Mouse (Mus musculus) ovary, adult 18-20 months (tissue): ENCODE measurements around the gene Msh3.

Source experiments
- DNase-seq: peaks from one replicate; pipeline ENCODE4 v3.0.0; 2022; ENCODE audit warnings: low spot score, mixed read lengths

The Msh3 gene

DNA sequence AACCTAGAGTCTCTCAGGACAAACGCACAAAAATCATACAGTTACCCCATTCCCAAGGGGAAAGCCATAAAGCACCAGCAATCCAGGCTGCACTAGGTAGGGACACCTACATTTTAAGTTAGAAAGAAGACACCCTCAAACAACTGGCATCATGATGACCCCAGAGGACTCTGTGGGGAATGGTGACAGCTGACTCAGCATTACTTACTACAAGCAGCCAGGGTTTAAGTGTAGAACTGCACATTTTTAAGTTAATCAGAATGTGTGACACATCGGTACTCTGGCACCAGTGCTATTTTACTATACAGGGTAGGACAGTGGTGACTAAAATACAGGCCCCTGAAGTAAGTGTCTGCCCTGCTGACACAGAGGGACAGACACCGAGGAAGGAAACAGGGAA lies 24.2 kb downstream of the Msh3 start:
- DNase-seq = no peak

DNA sequence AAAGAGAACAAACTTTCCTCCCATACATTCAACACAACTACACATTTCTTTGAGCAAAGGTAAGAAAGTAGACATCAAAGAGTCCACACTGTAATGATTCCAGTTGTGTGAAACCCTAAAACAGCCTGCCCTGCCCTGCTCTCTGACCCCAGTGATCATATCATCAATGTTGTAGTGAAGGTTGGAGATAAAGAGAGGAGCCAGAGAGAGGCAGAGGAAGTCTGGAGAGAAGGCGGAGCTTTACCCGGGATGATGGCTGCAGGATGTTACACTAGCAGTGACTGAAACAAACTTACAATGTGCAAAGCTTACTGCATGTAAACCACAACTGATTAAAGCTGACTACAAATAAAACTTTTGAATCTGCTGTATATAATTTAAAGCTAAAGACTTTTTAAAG lies 26.8 kb downstream of the Msh3 start:
- DNase-seq = no peak

GRCm38 (mm10) chr13:92326030-92326429 lies 28.8 kb downstream of the Msh3 start:
- no peak for DNase-seq

- no peak for DNase-seq
Measured at GRCm38 (mm10) chr13:92320770-92321169, 34.0 kb downstream of the Msh3 start.

- no peak for DNase-seq
Measured at GRCm38 (mm10) chr13:92314613-92315012, 40.2 kb downstream of the Msh3 start.

- DNase-seq = no peak
Measured at GRCm38 (mm10) chr13:92305680-92306079, 49.1 kb downstream of the Msh3 start, which contains the start of gene Gm20379. Gene Gm20379 (plus strand): TSS chr13:92305980.

DNA sequence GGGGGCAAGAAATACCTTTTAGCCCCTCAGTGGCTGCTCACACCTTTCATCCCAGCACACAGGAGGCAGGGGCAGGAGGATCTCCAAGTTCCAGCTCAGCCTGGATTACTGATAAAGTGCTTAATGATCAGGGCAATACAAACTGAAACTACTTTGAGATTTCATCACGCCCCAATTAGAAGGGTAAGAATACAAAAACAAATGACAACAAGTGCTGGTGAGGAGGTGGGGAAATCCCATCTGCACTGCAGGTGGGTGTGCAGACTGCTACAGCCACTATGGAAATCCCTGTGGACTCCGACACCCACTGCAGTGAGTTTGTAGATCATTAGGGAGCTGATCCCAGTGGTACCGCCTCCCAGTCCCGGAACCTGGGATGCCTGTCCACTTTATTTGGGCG lies 50.5 kb downstream of the Msh3 start:
- no peak for DNase-seq

DNA sequence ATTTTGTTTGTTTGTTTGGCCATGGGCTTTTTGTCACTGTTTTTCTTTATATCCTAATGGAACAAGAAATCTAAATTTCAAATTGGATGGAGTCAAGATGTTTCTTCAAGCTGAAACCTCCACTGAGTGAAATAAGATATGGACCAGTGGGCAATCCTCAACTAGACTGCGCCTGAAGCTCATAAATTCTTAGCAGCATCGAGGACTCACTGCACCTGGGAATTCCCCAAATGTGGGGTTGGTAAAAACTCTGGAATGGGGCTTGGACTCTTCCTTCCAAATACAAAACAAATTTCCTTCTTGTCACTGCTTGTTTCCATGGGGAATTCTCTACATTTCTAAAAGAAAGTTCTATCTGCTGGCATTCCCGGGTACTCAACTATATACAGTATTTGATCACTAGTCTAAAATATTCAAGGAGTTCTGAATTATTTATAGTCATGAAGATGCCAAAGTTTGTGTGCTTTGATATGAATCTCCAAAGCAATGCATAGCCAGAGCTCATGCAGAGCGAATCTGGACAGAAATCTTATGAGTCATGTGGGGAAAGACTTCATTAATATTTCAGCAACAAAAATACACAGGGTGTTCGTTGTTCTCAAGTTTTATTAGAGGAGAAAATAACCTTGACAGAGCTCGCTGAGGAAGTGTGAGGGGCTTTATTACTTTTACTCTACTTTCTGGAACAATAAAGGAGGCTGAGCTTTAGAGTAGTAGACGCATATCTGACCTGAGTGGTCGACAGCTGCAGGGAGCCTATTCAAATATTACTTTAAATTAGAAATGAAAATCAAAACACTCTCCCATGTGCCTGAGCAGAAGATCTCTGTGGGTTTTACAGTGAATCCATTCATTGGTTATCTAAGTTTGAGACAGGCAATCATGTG lies 51.5 kb downstream of the Msh3 start:
- no peak for DNase-seq

GRCm38 (mm10) chr13:92302466-92302865 lies 52.3 kb downstream of the Msh3 start:
- DNase-seq = no peak

DNA sequence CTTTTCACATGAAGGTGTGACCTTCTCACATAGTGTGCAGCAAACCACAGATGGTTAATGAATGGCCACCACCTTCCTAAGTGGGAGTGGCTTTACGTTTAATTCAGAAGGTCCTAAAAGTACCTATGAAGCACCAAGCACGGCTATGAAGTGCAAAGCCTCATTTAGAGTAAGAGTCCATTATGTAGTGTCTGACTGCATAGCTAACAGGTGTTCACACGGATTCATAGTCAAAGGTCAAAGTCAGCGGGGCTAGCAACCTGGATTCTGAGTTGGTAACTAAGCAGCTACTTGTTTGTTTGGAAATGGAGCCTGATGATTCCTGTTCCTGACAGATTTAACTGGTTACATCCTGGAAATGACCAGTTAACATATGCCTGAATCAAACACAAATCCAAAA lies 53.0 kb downstream of the Msh3 start:
- DNase-seq = no peak

- DNase-seq = no peak
Measured at GRCm38 (mm10) chr13:92299522-92299921, 55.3 kb downstream of the Msh3 start.

DNA sequence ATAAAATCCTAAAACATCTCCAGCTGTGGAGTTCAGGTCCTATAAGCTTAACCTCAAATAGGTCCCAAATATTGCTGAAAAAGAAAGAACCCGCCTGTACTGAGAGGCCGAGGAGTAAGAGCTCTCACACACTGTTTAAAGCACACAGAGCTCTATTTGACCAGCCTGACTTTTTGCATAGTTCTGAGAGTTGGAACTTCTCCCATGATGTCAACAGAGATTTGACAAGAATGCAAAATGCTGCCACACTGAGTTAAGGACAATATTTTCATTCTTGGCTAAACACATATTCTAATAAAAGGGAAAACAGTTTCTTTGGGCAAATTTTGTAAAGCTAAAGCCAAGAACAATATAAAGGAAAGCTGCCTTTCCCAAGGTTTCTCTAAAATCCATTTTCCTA lies 57.8 kb downstream of the Msh3 start:
- DNase-seq = no peak

GRCm38 (mm10) chr13:92296490-92296889 lies 58.3 kb downstream of the Msh3 start:
- DNase-seq = no peak

DNA sequence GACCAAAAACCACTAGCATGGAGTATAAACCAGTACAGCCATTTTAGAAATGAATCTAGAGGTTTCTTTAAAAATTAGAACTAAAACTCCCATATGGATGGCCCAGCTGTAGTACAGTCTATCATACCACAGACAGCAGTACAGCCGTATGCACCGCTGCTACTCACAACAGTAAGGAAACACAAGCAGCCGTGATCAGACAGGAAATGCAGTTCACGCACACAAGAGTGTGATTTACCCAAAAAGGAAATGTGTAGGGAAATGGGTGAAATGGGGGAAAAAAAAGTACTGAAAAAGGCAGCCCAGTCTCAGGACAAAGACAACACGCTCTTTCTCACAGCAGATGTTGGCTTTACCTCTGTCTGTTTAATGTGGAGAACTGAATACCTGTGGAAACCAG lies 60.9 kb downstream of the Msh3 start:
- DNase-seq = no peak

GRCm38 (mm10) chr13:92291605-92292004 lies 63.2 kb downstream of the Msh3 start:
- no peak for DNase-seq

DNA sequence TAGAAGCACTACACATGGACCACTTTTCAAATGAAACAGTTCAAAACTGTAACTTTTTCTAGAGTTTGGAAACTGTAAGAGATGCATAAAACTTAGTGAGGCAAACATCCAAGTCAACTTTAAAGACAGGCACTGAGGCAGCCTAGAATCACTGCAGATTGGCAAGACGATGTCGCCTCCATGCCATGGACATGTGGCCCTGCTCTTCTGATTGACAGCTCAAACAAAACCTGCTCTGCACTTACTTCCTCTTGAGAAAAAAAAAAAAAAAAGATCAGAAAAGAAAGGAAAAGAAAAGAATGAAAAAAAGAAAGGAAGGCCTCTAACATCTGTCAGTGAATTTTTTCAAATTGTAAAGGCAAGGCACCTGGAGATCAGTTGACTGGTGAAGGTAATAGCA lies 77.8 kb downstream of the Msh3 start:
- no peak for DNase-seq

- no peak for DNase-seq
Measured at GRCm38 (mm10) chr13:92275292-92275691, 79.5 kb downstream of the Msh3 start.

DNA sequence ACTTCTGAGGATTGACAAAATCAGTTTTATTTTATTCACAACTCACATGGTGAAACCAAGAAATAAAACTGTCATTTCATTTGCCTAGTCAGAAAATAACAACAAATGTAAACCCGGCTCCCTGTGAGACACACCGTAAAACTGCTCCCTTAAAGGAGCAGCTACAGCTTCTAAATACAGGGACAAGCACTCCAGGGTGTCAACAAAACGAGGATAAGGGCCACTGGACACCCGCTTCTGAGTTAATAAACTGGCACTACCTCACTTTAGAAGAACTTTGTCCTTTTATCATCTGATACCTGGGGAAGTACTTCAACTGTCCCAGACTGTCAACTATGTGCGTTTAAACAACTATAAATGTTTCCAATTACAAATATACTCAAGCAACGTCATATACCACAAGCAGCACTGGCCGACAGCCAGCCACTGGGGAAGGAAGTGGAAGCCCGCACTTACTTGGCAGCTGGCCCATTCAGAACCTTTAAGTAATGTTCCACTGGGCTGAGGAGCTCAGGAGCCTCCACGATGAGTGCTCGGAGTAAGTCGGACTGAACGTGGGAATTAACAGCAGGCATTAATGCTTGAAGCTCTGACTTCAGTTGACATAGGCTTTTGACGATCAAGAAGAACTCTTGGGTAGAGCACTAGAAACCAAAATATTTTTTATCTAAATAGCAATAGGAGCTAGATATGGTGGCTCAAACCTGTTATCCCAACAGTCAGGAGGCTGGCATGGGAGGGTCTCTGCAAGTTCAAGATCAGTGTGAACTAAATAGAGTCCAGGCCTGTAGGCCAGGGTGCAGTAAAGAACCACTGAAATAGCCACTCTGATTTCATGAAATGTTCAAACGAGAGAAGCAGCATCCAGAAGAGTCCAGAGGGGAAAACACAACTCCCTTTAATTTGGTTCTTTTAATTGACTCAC lies 80.3 kb downstream of the Msh3 start:
- peak; percentile 4 for DNase-seq

DNA sequence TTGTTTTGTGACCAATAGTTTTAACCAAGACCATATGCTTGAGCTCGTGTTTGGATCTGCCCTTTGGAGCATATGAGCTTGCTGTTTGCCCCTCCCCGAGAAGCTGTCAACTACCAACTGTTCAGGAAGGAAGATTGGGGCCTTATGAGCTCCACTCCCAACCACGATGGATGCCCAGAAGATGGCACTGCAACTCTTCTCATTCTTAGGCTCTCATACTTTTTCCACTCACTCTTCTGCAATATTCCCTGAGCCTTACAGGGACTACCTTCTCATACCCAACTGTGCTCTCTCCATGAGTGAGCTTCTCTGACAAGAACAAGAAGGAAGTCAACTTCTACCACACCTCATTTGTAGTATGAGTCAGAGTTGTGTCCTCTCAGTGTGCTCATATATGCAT lies 87.7 kb downstream of the Msh3 start:
- DNase-seq = no peak

DNA sequence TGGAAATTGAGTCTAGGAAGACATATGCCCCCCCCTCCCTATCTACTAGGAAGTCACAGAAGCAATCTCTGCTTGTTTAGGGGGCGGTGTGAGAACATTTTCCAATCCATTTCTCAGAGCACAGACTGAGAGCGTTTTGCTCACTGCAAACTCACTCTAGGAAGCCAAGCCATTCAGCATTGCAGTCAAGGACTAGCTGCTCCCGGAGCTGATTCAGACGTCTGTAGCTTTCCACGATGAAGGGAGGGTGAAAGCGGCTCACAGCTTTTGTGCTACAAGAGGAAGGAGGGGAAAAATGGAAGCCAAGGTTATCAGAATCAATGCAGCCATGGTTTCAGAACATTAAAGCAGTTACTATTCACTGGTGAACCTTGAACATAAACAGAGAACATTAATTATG lies 91.2 kb downstream of the Msh3 start:
- no peak for DNase-seq

GRCm38 (mm10) chr13:92261329-92261728 lies 93.5 kb downstream of the Msh3 start:
- no peak for DNase-seq

- no peak for DNase-seq
Measured at GRCm38 (mm10) chr13:92255480-92255879, 99.3 kb downstream of the Msh3 start.

DNA sequence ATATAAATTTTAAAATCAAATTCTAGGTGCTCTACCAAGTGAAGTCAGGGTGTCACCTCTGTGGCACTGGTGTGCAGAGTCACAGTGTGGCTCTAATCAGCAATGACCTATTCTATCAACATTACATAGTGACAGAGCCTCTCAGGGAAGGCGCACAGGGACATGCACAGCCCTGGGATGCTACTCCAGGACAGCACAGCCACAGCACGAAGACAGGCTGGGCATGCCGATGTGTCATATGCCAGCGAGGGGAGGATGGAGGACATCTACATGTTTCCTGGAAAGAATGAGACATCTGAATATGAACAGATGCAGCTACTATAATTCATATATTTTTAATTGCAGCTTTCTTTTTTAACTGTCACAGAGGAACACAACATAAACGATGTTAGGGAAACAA lies 101.0 kb downstream of the Msh3 start:
- DNase-seq = no peak
